Mouse (Mus musculus): ENCODE measurements around the gene Rnf220. TPM values are rescaled to one million over a fixed set of nuclear protein-coding genes. Genes with fewer than 3 reads are reported as not detected.
A peak's percentile ranks its signal among the peaks of the same experiment; 100 is the strongest.

Gene Rnf220
- polyA plus RNA-seq, 1 experiment from 2014 or later = 140 TPM

- Histone ChIP-seq H3K9me3 (no peaks in the 10 kb centered on the region), H3K4me1 (peaks cover 59% of the 10 kb centered on the region), H3K27ac (peak overlapping the region; percentile 44; the same call in 1 of the 2 replicates), H3K4me2 (no peak overlapping the region), H3K36me3 (replicated peaks) (peaks cover 20% of the 10 kb centered on the region), H3K9ac (no peak overlapping the region), H3K27me3 (replicated peaks) (0 out of 2 replicates have a peak, but pooled peaks cover 6% of the 10 kb centered on the region), H3K4me3 (no peak overlapping the region)
- no peak for ATAC-seq (replicated peaks)
- WGBS = 54% methylated on average over 19 of the region's 19 CpGs
Measured at GRCm38 (mm10) chr4:117281090-117281845, 215.6 kb downstream of the Rnf220 start.

GRCm38 (mm10) chr4:117280397-117280930 is 216.4 kb downstream of the Rnf220 start:
- 0 out of 2 replicates have a peak, but pooled peaks cover 6% of the 10 kb centered on the region for H3K27me3 ChIP-seq (replicated peaks)
- no peak overlapping the region for H3K4me2 ChIP-seq
- H3K27ac ChIP-seq = no peak overlapping the region
- H3K36me3 ChIP-seq (replicated peaks) = peaks cover 20% of the 10 kb centered on the region
- H3K4me3 ChIP-seq = no peak overlapping the region
- ATAC-seq (replicated peaks) = no peak
- 83% methylated on average over 8 of the region's 8 CpGs for WGBS
- H3K9me3 ChIP-seq = no peaks in the 10 kb centered on the region
- H3K4me1 ChIP-seq = peaks cover 52% of the 10 kb centered on the region
- no peak overlapping the region for H3K9ac ChIP-seq

- no peak overlapping the region for H3K4me3 ChIP-seq
- H3K9me3 ChIP-seq = no peaks in the 10 kb centered on the region
- H3K27me3 ChIP-seq (replicated peaks) = 0 out of 2 replicates have a peak, but pooled peaks cover 6% of the 10 kb centered on the region
- no peak overlapping the region for H3K4me2 ChIP-seq
- H3K27ac ChIP-seq = no peak overlapping the region
- peaks cover 40% of the 10 kb centered on the region for H3K4me1 ChIP-seq
- H3K36me3 ChIP-seq (replicated peaks) = peaks cover 24% of the 10 kb centered on the region
- no peak for ATAC-seq (replicated peaks)
- no peak overlapping the region for H3K9ac ChIP-seq
- WGBS = 98% methylated on average over 2 of the region's 2 CpGs
Measured at GRCm38 (mm10) chr4:117279253-117279642, 217.6 kb downstream of the Rnf220 start.

- Histone ChIP-seq H3K9ac (no peak overlapping the region), H3K4me1 (peaks cover 34% of the 10 kb centered on the region), H3K4me2 (no peak overlapping the region), H3K36me3 (replicated peaks) (peaks cover 24% of the 10 kb centered on the region), H3K4me3 (no peak overlapping the region), H3K9me3 (no peaks in the 10 kb centered on the region), H3K27ac (no peak overlapping the region), H3K27me3 (replicated peaks) (0 out of 2 replicates have a peak, but pooled peaks cover 6% of the 10 kb centered on the region)
- 51% methylated on average over 10 of the region's 10 CpGs for WGBS
- no peak for ATAC-seq (replicated peaks)
Measured at GRCm38 (mm10) chr4:117278381-117279252, 218.2 kb downstream of the Rnf220 start.

- Histone ChIP-seq H3K9ac (no peak overlapping the region), H3K4me1 (peaks cover 33% of the 10 kb centered on the region), H3K4me3 (no peak overlapping the region), H3K9me3 (no peaks in the 10 kb centered on the region), H3K27ac (no peak overlapping the region), H3K27me3 (replicated peaks) (0 out of 2 replicates have a peak, but pooled peaks cover 6% of the 10 kb centered on the region), H3K36me3 (replicated peaks) (peaks cover 24% of the 10 kb centered on the region), H3K4me2 (no peak overlapping the region)
- WGBS = 92% methylated on average over 7 of the region's 7 CpGs
- ATAC-seq (replicated peaks) = no peak
Measured at GRCm38 (mm10) chr4:117277687-117278086, 219.2 kb downstream of the Rnf220 start.

- H3K27me3 ChIP-seq (replicated peaks) = 0 out of 2 replicates have a peak, but pooled peaks cover 6% of the 10 kb centered on the region
- H3K4me1 ChIP-seq = peaks cover 36% of the 10 kb centered on the region
- H3K4me3 ChIP-seq = no peak overlapping the region
- 91% methylated on average over 13 of the region's 13 CpGs for WGBS
- H3K9ac ChIP-seq = no peak overlapping the region
- H3K4me2 ChIP-seq = no peak overlapping the region
- no peak overlapping the region for H3K27ac ChIP-seq
- H3K36me3 ChIP-seq (replicated peaks) = peaks cover 27% of the 10 kb centered on the region
- no peaks in the 10 kb centered on the region for H3K9me3 ChIP-seq
- no peak for ATAC-seq (replicated peaks)
Measured at GRCm38 (mm10) chr4:117277021-117277420, 219.8 kb downstream of the Rnf220 start.

GRCm38 (mm10) chr4:117276281-117276711 is 220.6 kb downstream of the Rnf220 start:
- Histone ChIP-seq H3K4me1 (peaks cover 39% of the 10 kb centered on the region), H3K27me3 (replicated peaks) (0 out of 2 replicates have a peak, but pooled peaks cover 6% of the 10 kb centered on the region), H3K4me3 (no peak overlapping the region), H3K9me3 (no peaks in the 10 kb centered on the region), H3K9ac (no peak overlapping the region), H3K27ac (no peak overlapping the region), H3K36me3 (replicated peaks) (peaks cover 27% of the 10 kb centered on the region), H3K4me2 (no peak overlapping the region)
- ATAC-seq (replicated peaks) = no peak
- 98% methylated on average over 17 of the region's 17 CpGs for WGBS

- WGBS = 95% methylated on average over 4 of the region's 4 CpGs
- Histone ChIP-seq H3K4me3 (no peak overlapping the region), H3K4me1 (peaks cover 33% of the 10 kb centered on the region), H3K27ac (no peak overlapping the region), H3K36me3 (replicated peaks) (peaks cover 27% of the 10 kb centered on the region), H3K4me2 (no peak overlapping the region), H3K9ac (no peak overlapping the region), H3K9me3 (no peaks in the 10 kb centered on the region), H3K27me3 (replicated peaks) (peaks cover 10% of the 10 kb centered on the region)
- no peak for ATAC-seq (replicated peaks)
Measured at GRCm38 (mm10) chr4:117274720-117275119, 222.1 kb downstream of the Rnf220 start.

- peaks cover 27% of the 10 kb centered on the region for H3K36me3 ChIP-seq (replicated peaks)
- peaks cover 21% of the 10 kb centered on the region for H3K4me1 ChIP-seq
- H3K4me2 ChIP-seq = no peak overlapping the region
- peak overlapping the region; percentile 58 for H3K27ac ChIP-seq
- WGBS = 5% methylated on average over 12 of the region's 12 CpGs
- H3K4me3 ChIP-seq = no peak overlapping the region
- ATAC-seq (replicated peaks) = peak; percentile 70
- peaks cover 29% of the 10 kb centered on the region for H3K27me3 ChIP-seq (replicated peaks)
- H3K9ac ChIP-seq = no peak overlapping the region
- H3K9me3 ChIP-seq = no peaks in the 10 kb centered on the region
Measured at GRCm38 (mm10) chr4:117272459-117272858, 224.4 kb downstream of the Rnf220 start.

- peak; percentile 16; the same call in 1 of the 2 replicates for ATAC-seq (replicated peaks)
- no peaks in the 10 kb centered on the region for H3K9me3 ChIP-seq
- no peak overlapping the region for H3K4me2 ChIP-seq
- peak overlapping the region; percentile 11; the same call in 1 of the 2 replicates for H3K27ac ChIP-seq
- WGBS = 11% methylated on average over 6 of the region's 6 CpGs
- peaks cover 21% of the 10 kb centered on the region for H3K4me1 ChIP-seq
- no peak overlapping the region for H3K4me3 ChIP-seq
- H3K9ac ChIP-seq = no peak overlapping the region
- peaks cover 26% of the 10 kb centered on the region for H3K27me3 ChIP-seq (replicated peaks)
- H3K36me3 ChIP-seq (replicated peaks) = peaks cover 12% of the 10 kb centered on the region
Measured at GRCm38 (mm10) chr4:117270278-117270677, 226.6 kb downstream of the Rnf220 start.

- H3K27me3 ChIP-seq (replicated peaks) = peaks cover 26% of the 10 kb centered on the region
Measured at GRCm38 (mm10) chr4:117267831-117268437, 228.9 kb downstream of the Rnf220 start.

More at GRCm38 (mm10) chr4:117267831-117268437, 228.9 kb downstream of the Rnf220 start:
- Histone ChIP-seq H3K36me3 (replicated peaks) (0 out of 2 replicates have a peak, but pooled peaks cover 3% of the 10 kb centered on the region), H3K9me3 (no peaks in the 10 kb centered on the region), H3K4me1 (peaks cover 14% of the 10 kb centered on the region), H3K27ac (no peak overlapping the region), H3K4me3 (no peak overlapping the region), H3K9ac (no peak overlapping the region), H3K4me2 (no peak overlapping the region)
- no peak for ATAC-seq (replicated peaks)
- WGBS = 87% methylated on average over 25 of the region's 25 CpGs
